Mouse (Mus musculus) right cerebral cortex, postnatal 25 days (tissue): ENCODE data around the gene Mobp.

Experiments
- DNase-seq: peaks from one replicate; pipeline ENCODE4 v3.0.0; 2022

Mobp gene

GRCm38 (mm10) chr9:120214978-120215495 lies 65.5 kb downstream of the Mobp start:
- no peak for DNase-seq

GRCm38 (mm10) chr9:120219411-120219810 lies 69.9 kb downstream of the Mobp start:
- DNase-seq: no peak
